Mouse (Mus musculus) liver, embryonic 14 days (tissue): ENCODE results near the gene Nr0b2. TPM values are rescaled to one million over a fixed set of nuclear protein-coding genes. Genes with fewer than 3 reads are reported as not detected.

ENCODE experiments used
- polyA plus RNA-seq: library from polyadenylated mRNA; depleted of rRNA; stranded (reverse); fragments of >200 nt; gene quantifications from 2 replicates; pipeline ENCODE4 v1.2.3, GENCODE M21; 2012; rRNA removed

The Nr0b2 gene
- polyA plus RNA-seq = 0.32 and 0.50 TPM in 2 replicates

DNA sequence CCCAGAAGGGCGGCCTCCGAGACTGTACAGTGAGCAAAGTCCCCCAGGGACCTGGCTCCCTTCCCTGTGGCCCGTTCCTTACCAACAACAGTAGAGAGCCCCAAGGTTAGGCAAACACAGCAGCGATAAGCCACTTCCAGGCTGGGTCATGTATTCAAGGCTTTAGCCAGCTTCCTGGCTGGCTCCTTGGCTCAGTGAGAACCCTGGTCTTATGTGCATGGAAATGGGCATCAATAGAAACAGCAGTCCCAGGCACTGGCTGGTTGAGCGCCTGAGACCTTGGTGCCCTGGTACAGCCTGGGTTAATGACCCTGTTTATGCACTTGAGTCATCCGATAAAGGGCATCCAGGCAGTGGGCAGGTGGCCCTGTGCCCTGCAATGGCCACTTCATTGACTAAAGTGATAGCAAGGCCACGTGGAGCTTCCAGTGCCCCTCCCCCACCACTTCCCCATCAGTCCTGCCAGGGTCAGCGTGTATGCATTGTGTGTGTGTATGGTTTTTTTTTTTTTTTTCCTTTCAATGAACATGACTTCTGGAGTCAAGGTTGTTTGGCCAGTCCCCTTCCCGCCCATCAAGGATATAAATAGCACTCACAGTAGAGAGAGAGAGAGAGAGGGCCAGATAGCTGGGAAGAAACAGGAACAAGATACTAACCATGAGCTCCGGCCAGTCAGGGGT, at the start of gene Nr0b2:
Nr0b2 (plus strand) TSS at position 609 of the 680 bp plus-strand sequence.

DNA sequence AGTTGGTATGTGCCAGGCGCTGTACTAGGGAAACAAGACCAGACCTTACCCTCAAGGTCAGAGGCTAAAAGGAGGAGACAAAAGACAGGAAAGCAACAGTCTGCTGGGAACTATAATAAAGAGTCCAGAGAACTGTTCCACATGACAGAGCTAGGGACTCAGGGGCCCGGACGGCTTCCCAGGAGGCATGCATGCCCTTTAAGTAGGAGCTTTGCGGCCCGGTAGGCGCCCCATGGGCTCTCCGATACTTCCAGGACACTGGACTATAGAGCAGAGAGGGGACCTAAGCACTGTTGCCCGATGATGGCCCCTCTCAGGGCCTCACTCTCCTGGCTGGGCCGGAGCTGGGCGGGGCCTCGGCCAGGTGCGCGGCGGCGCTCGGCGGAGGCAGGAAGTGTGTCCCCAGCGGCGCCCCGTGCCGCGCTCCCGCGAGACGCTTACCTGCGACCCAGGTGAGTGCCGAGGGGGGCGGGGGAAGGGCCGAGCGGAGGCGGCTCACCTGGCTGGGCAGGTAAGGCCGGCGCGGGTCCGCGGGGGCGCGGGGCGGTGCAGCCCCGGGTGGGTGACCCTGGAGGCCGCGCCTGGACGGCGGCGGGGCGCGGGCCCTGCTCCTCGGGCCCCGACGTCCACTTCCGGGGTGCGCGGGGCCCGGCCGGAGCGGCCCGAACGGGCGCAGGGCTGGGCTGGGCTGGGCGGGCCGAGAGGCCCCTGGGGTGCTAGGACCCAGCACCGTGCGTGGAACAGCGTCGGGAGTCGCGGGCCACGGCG, 34.4 kb upstream of the Nr0b2 start, which contains the start of gene Kdf1:
Kdf1 (plus strand) TSS at position 363 of the 768 bp plus-strand sequence.

DNA sequence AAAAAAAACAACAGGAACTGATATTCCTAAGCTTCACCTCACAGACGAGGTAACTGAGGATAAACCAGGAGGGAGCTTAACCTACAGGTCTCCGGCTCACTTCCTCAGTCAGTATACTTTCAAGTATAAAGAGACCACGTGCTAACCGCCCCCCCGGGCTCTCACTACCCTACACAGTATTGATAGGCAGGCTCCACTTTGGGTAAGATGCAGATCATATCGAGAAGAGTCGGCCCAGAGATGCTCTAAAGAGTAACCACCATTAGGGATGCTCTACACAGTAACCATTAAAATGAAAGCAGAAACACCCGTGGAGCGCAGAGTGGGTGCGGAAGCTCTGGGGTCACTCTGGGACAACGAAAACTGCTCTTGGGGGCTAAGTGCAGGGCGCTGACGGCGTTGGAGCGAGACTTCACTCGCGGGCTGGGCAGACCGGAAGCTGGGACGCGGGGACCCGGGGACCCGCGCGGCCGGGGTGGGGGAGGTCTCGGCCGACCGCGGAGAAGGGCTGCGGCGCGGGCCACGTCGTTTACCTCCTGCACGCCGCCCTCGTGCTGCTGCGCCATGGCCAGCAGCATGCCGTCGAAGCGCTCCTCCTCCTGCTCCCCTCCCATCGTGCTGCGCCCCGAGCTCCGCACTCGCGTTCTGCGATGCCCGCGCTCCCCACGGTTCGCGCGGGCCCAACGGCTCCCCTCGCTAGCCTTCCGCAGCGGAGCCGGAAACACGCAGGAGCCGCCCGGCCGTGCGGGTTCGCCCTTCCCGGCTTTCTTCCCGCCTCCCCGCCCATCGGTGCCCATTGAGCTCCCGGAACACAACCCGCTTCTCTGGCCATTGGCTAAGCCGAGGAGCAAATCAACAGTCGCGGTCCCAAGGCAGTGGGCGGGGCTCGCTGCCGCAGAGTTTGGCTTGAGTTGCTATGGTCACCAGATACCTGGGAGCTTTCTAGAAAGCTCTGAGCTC, 7.6 kb upstream of the Nr0b2 start, which contains the start of gene Nudc:
Nudc (minus strand) TSS at position 725 of the 960 bp plus-strand sequence.

GRCm38 (mm10) chr4:133574070-133574842, 21.1 kb downstream of the Nr0b2 start, which contains the start of gene Gpatch3:
Gpatch3 (plus strand) TSS chr4:133574745.

DNA sequence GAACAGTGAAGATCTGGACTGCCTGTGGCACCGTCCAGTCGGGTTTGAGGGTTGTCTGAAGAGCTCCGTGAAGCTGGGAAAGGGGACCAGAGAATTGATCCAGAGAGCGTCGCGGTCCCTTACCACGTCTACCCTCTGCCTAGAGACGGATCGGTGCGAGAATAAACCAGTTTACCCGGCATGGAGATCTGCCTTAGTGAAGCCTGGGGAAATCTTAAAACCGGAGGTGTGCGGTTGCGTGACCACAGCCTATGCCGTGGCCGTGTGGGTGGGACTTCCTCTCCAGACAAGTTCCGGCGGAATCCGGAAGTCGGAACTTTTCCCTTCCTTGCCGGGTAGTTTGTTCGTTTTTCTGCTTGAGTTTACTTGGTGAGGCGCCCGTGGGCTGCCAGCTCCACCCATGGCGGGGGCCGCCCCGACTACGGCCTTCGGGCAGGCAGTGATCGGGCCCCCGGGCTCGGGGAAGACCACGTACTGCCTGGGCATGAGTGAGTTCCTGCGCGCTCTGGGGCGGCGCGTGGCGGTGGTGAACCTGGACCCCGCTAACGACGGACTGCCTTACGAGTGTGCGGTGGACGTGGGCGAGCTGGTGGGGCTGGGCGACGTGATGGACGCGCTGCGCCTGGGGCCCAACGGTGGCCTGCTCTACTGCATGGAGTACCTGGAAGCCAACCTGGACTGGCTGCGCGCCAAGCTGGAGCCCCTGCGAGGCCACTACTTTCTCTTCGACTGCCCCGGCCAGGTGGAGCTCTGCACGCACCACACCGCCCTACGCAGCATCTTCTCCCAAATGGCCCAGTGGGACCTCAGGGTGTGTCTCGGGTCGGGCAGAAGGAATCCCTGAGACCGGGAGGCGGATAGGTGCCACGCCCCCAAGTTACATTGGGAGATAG, 31.1 kb downstream of the Nr0b2 start, which contains the start of gene Gpn2:
Gpn2 (plus strand) TSS at position 304 of the 893 bp plus-strand sequence.

DNA sequence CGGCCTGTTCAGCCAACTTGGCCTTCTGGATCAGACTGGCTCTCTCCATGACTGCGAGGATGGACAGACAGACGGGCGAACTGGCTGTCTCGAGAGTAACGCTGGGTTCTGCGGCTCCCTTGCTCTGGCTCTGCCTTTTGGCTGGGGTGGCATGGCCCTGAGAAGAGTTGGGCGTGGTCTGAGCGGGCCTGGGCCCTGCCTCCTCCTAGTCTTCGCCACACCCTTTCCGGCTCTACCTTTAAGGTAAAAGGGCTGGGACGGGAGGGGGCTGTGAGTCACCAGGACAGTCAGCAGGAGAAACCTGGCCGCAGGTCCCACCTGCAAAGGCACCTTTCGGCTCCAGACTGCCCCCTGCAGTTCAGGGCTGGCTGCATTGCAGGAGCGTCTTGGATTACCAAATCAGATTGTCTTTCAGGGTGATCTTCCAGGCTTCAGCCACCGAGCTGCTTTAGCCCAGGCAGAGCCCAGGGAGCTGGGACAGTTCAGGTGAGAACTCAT, 48.6 kb downstream of the Nr0b2 start, which contains the start of gene Sfn:
Sfn (minus strand) TSS at position 448 of the 498 bp plus-strand sequence.

Other genes starting within 250 kb of the Nr0b2 start
- gene Wdtc1, start 199.9 kb upstream of the Nr0b2 start, polyA plus RNA-seq = 5.4 and 6.4 TPM in 2 replicates
- gene Slc9a1, start 183.7 kb upstream of the Nr0b2 start, polyA plus RNA-seq = 5.6 and 6.9 TPM in 2 replicates
- 0.01 and 0.06 TPM in 2 replicates for gene Tent5b, start 73.2 kb upstream of the Nr0b2 start, polyA plus RNA-seq
- 0.05 and 0.15 TPM in 2 replicates for gene Trnp1, start 54.8 kb upstream of the Nr0b2 start, polyA plus RNA-seq
- 0.25 and 0.28 TPM in 2 replicates for gene Kdf1, start 34.4 kb upstream of the Nr0b2 start, polyA plus RNA-seq
- 139 and 147 TPM in 2 replicates for gene Nudc, start 7.4 kb upstream of the Nr0b2 start, polyA plus RNA-seq
- gene Gpatch3, start 21.4 kb downstream of the Nr0b2 start, polyA plus RNA-seq = 3.1 and 3.7 TPM in 2 replicates
- gene Gpn2, start 31.0 kb downstream of the Nr0b2 start, polyA plus RNA-seq = 12.7 and 14.3 TPM in 2 replicates
- 0.36 and 0.89 TPM in 2 replicates for gene Sfn, start 48.8 kb downstream of the Nr0b2 start, polyA plus RNA-seq
- gene Zdhhc18, start 96.8 kb downstream of the Nr0b2 start, polyA plus RNA-seq = 3.5 TPM in 2 replicates
- 3.1 and 3.8 TPM in 2 replicates for gene Pigv, start 119.3 kb downstream of the Nr0b2 start, polyA plus RNA-seq
- gene Arid1a, start 203.4 kb downstream of the Nr0b2 start, polyA plus RNA-seq = 9.7 and 12.6 TPM in 2 replicates